Mouse (Mus musculus) heart, embryonic 16.5 days (tissue): ENCODE data around the gene Fam214b. TPM values are rescaled to one million over a fixed set of nuclear protein-coding genes. Genes with fewer than 3 reads are reported as not detected.

Experiments used
- polyA plus RNA-seq: library from polyadenylated mRNA; unstranded; fragments of >200 nt; fragmentation: Nextera tagmentation; extraction: Ambion mirVana; gene quantifications from 2 replicates; pipeline ENCODE4 v1.2.1, GENCODE M21; 2015

Gene Fam214b
- polyA plus RNA-seq, 1 experiment from 2014 or later, result 15.4 TPM

Other genes starting within 250 kb of the Fam214b start
- gene Fam205a1, start 192.3 kb downstream of the Fam214b start, polyA plus RNA-seq, result 0.06 TPM in 1 of 2 replicates, not detected in the other
- 0.04 TPM in 1 of 2 replicates, not detected in the other for gene Gm12394, start 189.4 kb downstream of the Fam214b start, polyA plus RNA-seq
- 0.13 and 0.34 TPM in 2 replicates for gene Fam205c, start 172.0 kb downstream of the Fam214b start, polyA plus RNA-seq
- 4.8 and 5.8 TPM in 2 replicates for gene Phf24, start 129.6 kb downstream of the Fam214b start, polyA plus RNA-seq
- gene Dnajb5, start 96.4 kb downstream of the Fam214b start, polyA plus RNA-seq, result 16.9 and 17.2 TPM in 2 replicates
- 0.47 and 1.4 TPM in 2 replicates for gene 1700022I11Rik, start 76.6 kb downstream of the Fam214b start, polyA plus RNA-seq
- 457 and 488 TPM in 2 replicates for gene Vcp, start 45.7 kb downstream of the Fam214b start, polyA plus RNA-seq
- gene Fancg, start 35.7 kb downstream of the Fam214b start, polyA plus RNA-seq, result 12.9 and 13.0 TPM in 2 replicates
- gene Pigo, start 20.4 kb downstream of the Fam214b start, polyA plus RNA-seq, result 15.8 and 17.8 TPM in 2 replicates
- gene Stoml2, start 14.5 kb downstream of the Fam214b start, polyA plus RNA-seq, result 222 and 234 TPM in 2 replicates
- 9.1 and 11.3 TPM in 2 replicates for gene Unc13b, start 12.7 kb upstream of the Fam214b start, polyA plus RNA-seq
- gene Atp8b5, start 220.9 kb upstream of the Fam214b start, polyA plus RNA-seq, result 0.05 and 0.10 TPM in 2 replicates